Mouse (Mus musculus): ENCODE data around the gene Gpr25. TPM values are rescaled to one million over a fixed set of nuclear protein-coding genes. Genes with fewer than 3 reads are reported as not detected.

The Gpr25 gene
- not detected for total RNA-seq (2021)
- long read RNA-seq, experiment 1: 0 reads
- long read RNA-seq, experiment 2: 0 reads

DNA sequence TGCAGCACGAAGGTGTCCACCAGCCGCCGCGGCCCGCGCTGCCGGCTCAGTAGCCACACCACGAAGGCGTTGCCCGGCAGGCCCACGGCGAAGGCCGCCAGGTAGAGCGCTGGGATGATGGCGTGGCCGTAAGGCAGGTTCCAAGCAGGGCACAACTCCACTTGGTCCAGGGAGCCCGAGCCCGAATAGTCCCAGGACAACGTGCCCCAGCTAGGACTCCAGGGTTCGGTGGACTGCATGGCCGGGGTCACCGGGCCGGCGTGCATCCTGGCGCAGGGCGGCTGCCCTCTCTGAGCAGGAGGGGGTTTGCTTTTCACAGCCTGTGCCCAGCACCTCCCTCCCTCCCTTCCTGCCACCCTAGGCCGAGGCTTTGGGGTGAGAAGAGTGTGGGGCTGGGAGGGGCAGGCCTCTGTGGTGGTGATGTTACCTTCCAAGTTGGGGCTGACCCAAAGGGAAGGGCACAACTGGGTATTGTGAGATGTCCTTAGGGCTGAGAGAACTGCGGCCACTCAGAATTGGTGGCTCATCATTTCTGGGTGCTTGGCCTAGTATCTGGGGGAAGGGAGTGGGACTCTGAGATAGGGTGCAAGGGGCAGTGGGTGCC is at the start of gene Gpr25:
Gene Gpr25 (minus strand): TSS at position 239 of the 604 bp plus-strand sequence.
- DNase-seq (ENCODE audit: low spot score in 2 of 2): no peak

DNA sequence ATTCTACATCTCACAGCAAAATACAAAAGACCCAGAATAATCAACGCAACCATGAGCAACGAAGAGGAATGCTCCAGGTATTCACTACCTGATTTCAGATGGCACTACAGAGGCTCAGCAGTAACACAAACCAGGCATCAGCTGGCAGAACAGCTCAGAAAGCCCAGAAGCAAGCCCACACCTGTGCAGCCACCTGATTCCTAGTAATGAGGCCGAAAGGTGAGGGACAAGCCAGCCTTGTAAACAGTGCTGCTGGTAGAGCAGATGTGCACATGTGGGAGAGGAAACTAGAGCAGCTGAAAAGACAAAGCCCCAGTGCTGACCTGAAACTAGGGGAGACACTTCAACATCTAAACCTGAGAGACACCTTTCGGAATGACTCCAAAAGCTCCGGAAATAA is 48.5 kb upstream of the Gpr25 start:
- no peak for DNase-seq (ENCODE audit: low spot score in 2 of 2)

DNA sequence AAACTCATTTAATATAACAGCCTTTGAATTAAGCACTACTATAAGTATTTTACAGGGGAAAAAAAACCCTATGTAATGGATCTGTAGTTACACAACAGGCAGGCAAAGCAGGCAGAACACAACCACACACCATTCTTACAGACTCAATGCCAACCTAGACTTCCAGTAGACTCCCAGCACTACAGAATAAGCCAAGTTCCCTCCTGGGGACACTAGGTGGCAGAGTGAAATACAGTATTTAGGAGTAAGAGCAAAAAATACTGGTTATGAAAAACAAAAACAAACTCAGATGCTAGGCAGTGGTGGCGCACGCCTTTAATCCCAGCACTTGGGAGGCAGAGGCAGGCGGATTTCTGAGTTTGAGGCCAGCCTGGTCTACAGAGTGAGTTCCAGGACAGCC is 45.8 kb upstream of the Gpr25 start:
- DNase-seq (ENCODE audit: low spot score in 2 of 2): no peak

GRCm38 (mm10) chr1:136293961-136294360 is 33.3 kb upstream of the Gpr25 start:
- no peak for DNase-seq (ENCODE audit: low spot score in 2 of 2)

DNA sequence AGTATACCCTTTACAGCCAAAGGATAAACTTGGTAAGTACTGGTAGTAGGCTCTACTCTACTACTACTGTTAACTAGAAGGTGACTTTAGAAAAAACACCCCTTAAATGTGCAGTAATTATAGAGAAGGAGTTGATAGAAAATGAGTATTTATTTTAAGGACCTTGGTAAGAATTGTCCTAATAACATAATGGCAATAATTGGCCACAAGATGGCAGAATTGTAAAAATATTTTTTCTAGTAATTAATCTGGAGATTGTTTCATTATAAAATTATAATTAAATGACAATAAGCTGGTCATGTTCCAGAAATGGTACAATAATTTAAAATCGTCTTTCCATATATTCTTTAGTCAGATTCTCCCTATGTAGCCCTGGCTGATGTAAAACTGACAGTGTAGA is 29.1 kb upstream of the Gpr25 start:
- DNase-seq (ENCODE audit: low spot score in 2 of 2): no peak

- no peak for DNase-seq (ENCODE audit: low spot score in 2 of 2)
Measured at GRCm38 (mm10) chr1:136277366-136277765, 16.7 kb upstream of the Gpr25 start.

DNA sequence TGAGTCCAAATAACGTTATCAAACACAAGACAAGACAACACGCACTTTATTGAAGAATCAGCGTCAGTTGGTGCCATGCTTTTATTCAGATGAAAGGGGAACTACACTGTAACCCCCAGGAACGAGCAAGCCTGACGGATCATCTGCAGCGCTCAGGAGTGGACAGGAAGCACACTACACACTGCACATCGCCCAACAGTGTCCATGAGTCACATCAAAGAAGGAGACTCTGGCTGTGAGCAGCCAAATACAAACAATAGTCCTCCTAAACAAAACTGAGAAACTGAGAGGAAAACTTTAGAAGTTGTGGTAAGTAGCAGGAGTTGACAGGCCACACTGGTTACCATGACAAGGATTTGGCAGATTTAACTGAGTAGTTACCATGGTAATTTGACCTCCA is 7.6 kb upstream of the Gpr25 start:
- no peak for DNase-seq (ENCODE audit: low spot score in 2 of 2)

DNA sequence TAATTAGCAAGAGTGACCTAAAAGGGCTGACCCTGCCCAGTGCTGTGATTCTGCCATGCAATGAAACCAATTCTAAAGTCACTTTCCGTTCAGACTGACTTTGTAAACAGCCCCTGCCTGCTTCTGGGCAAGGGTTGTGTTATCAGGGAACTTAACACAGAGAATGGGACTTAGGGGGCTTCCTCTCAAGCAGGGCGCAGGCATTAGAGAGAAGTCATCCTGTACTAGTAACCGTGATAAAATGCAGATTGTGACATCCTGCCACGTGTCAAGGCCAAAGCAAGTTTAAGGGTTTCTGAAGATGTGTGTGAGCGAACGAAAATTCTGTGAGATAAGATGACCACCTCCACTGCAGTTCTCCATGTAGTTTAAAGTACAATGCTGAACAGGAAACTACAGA is 5.5 kb upstream of the Gpr25 start:
- no peak for DNase-seq (ENCODE audit: low spot score in 2 of 2)

GRCm38 (mm10) chr1:136263355-136263754 is 2.7 kb upstream of the Gpr25 start:
- no peak for DNase-seq (ENCODE audit: low spot score in 2 of 2)

DNA sequence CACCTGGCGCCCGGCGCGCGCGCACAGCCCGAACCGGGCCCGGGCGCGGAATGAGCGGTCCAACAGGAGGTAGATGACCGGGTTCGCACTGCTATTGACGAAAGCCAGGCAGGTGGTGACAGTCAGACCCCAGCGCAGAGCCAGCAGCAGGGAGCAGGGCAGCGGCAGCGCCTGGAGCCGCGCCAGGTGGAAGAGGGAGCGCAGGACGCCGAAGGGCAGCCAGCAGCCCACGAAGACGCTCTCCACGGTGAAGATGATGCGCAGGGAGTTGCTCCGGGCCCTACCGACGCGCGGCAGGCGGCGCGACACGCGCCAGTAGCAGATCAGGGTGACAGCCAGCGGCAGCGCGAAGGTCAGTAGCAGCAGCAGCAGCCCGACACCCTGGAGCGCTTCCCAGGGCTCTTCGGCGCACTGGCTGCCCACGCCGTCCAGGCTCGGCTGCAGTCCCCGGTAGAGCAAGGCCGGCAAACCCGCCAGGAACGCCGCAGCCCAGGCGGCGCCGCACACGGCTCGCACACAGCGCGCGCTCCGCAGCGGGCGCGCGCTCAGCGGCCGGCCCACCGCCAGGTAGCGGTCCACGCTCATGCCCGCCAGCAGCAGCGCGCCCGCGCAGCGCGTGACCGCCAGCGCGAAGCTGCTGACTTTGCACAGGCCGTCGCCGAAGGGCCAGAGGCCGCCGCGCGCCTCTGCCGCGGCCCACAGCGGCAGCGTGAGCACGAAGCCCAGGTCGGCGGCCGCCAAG is 609 bp downstream of the Gpr25 start:
- peak in 1 of 2 experiments; percentile 13 for DNase-seq (ENCODE audit: low spot score in 2 of 2)

- DNase-seq (ENCODE audit: low spot score in 2 of 2): no peak
Measured at GRCm38 (mm10) chr1:136259543-136259892, 1.2 kb downstream of the Gpr25 start.

GRCm38 (mm10) chr1:136258495-136258894 is 2.2 kb downstream of the Gpr25 start:
- DNase-seq (ENCODE audit: low spot score in 2 of 2): no peak

DNA sequence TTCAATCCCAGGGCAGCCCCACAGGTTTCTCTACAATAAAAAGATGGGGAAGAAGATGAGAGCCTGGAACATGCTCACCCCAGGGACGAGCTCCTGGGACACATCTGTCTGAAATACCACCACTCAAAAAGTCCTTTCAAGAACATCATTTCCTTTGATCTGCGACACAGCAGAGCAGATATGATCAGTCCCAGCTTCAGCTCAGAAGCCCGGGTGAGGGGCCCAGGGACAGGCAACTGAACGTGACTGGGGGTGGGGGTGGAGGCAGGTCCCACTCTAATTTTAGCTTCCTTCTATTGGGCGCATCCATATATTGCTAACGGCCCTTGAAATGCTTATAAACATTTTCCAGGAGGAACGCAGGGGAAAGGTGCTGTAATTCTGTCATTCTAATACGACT is 5.0 kb downstream of the Gpr25 start:
- no peak for DNase-seq (ENCODE audit: low spot score in 2 of 2)

- no peak for DNase-seq (ENCODE audit: low spot score in 2 of 2)
Measured at GRCm38 (mm10) chr1:136255174-136255573, 5.5 kb downstream of the Gpr25 start.

GRCm38 (mm10) chr1:136254503-136255065 is 6.1 kb downstream of the Gpr25 start:
- no peak for DNase-seq (ENCODE audit: low spot score in 2 of 2)

GRCm38 (mm10) chr1:136253472-136253871 is 7.2 kb downstream of the Gpr25 start:
- no peak for DNase-seq (ENCODE audit: low spot score in 2 of 2)

DNA sequence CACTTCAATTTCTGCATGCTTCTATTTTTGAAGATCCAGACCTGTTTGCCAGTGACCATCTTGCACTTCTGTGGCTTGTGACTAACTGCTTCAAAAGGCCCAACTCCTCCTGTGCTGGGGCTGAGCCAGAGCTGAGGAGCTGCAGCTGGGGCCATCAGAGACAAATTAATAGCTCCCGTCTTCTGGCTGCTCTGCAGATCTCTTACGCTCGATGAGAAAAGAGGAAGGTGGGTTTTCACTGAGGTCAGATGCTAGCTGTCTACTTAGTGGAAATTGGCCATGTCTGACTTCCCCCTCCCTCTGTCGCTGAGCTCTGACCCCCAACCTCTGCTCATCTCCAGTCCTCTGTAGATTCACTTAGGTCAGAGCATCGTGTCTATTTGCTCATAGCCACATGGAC is 11.0 kb downstream of the Gpr25 start:
- no peak for DNase-seq (ENCODE audit: low spot score in 2 of 2)

DNA sequence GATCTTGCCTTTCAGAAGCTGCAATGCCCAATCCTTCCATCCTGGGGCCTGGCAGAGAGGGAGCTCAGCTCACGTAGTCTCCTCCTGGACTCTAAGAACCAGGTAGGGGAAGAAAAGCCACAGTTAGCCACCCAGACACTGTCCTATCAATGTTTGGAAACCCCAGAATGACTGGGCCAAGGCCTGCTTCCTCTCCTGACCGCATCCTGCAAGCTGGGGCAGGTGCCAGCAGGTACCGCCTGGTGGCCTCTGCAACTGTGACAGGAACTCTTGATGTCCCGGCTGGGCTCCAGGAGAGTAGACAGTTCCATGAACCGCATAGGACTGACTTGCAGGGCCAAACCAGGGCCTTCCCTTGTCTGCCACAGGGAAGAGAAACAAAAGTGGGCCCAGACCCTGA is 13.3 kb downstream of the Gpr25 start:
- no peak for DNase-seq (ENCODE audit: low spot score in 2 of 2)

- DNase-seq (ENCODE audit: low spot score in 2 of 2): no peak
Measured at GRCm38 (mm10) chr1:136244469-136244868, 16.2 kb downstream of the Gpr25 start.

DNA sequence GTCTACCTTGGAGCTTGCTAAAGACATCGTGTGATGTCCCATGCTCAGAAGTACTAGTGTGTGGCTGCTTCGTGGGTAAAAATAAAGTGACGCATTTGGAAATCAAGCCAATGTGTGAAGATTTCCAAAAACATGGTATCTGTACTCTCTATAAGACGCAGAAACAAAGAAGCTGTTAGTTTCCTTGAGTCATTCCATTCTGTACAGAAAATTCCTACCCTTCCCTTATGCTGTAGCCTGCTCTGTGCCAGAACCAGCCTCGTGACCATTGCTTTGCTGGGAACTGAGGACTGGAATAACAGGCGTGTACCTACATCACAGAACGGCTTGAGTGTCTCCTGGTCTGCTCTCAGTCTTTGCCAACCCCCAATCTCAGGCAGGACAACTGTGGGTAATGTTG is 18.9 kb downstream of the Gpr25 start:
- DNase-seq (ENCODE audit: low spot score in 2 of 2): no peak

DNA sequence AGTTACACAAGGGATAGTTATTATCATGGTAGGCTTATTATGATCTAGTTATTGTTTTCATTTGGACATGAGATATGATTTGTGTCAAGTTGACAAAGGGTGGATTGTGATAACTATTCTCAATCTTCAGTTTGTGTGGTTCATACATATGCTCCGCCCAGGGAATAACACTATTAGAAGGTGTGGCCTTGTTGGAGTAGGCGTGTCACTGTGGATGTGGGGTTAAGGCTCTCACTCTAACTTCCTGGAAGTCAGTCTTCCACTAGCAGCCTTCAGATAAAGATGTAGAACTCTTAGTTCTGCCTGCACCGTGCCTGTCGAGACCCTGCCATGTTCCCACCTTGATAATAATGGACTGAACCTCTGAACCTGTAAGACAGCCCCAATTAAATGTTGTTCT is 22.2 kb downstream of the Gpr25 start:
- DNase-seq (ENCODE audit: low spot score in 2 of 2): no peak

- DNase-seq (ENCODE audit: low spot score in 2 of 2): no peak
Measured at GRCm38 (mm10) chr1:136234595-136235092, 26.0 kb downstream of the Gpr25 start.

Data from adrenal gland, postnatal 4 days (tissue).